Mouse (Mus musculus) liver, adult 10 weeks (tissue): ENCODE data around the gene Srsf5. TPM values are rescaled to one million over a fixed set of nuclear protein-coding genes. Genes with fewer than 3 reads are reported as not detected.

ENCODE experiments used
- polyA plus RNA-seq: library from polyadenylated mRNA; stranded (reverse); fragments of 350-450 nt; fragmentation: Illumina TruSeq; extraction: RNeasy Lipid Tissue Mini Kit (QIAGEN cat#74804); gene quantifications from one replicate; pipeline ENCODE4 v1.2.3, GENCODE M21; 2014; ENCODE audit warnings: low read depth, low replicate concordance

Srsf5 gene
- 295 TPM for polyA plus RNA-seq

GRCm38 (mm10) chr12:80945334-80945995, at the start of gene Srsf5:
TSS of gene Srsf5 (plus strand) at chr12:80945504.

DNA sequence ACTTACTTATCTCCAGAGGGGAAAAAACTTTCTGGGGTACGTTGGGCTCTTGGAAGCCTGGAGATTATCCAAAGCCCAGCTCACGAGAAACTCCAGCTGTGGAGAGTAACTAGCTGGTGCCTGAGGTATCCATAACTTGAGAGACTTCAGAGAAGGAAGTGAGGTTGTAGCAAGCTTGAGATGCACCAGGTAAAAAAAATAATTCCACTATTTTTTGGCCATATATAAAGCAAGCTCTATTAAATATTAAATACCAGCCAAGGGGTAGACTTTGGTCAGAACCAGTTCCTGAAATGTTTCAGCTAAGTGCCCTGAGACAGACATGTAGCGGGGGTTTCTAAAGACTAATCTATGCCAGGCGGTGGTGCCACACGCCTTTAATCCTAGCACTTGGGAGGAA, 23.3 kb downstream of the Srsf5 start, which contains the start of gene Slc10a1:
Slc10a1 (minus strand) TSS at position 101 of the 400 bp plus-strand sequence.

Other genes starting within 250 kb of the Srsf5 start
- not detected for gene Ccdc177, start 184.8 kb upstream of the Srsf5 start, polyA plus RNA-seq
- 15.2 TPM for gene Susd6, start 155.0 kb upstream of the Srsf5 start, polyA plus RNA-seq
- 1,353 TPM for gene Slc10a1, start 23.2 kb downstream of the Srsf5 start, polyA plus RNA-seq
- gene Smoc1, start 81.3 kb downstream of the Srsf5 start, polyA plus RNA-seq: 22.3 TPM